Mouse (Mus musculus) embryonic facial prominence, embryonic 12.5 days (tissue): ENCODE results near the gene Bst2. TPM values are rescaled to one million over a fixed set of nuclear protein-coding genes. Genes with fewer than 3 reads are reported as not detected.

Experiments used
- ATAC-seq: fragments of 200-750 bp; cut with Nextera tagmentation; 2 replicates; pipeline ENCODE4 v1.8.0; 2017; ENCODE audit not compliant: insufficient number of reproducible peaks, insufficient read depth, low FRiP score, low TSS enrichment
- H3K27ac ChIP-seq: fragments of 300-500 bp; sonication (generic); 2 replicates; pipeline ENCODE4 v1.5.1; 2016; ENCODE audit warnings: mild to moderate bottlenecking
- H3K27me3 ChIP-seq: fragments of 300-500 bp; sonication (generic); 2 replicates; pipeline ENCODE4 v1.6.1; 2016; ENCODE audit warnings: mild to moderate bottlenecking, moderate library complexity
- H3K36me3 ChIP-seq: fragments of 300-500 bp; sonication (generic); 2 replicates; pipeline ENCODE4 v1.6.1; 2016; ENCODE audit warnings: mild to moderate bottlenecking
- H3K4me1 ChIP-seq: fragments of 300-500 bp; sonication (generic); 2 replicates; pipeline ENCODE4 v1.6.1; 2016
- H3K4me2 ChIP-seq: fragments of 300-500 bp; sonication (generic); replicated peaks from 2 replicates; pipeline ENCODE4 v1.6.1; 2016; ENCODE audit warnings: mild to moderate bottlenecking, moderate library complexity
- H3K4me3 ChIP-seq: fragments of 300-500 bp; sonication (generic); 2 replicates; pipeline ENCODE4 v1.5.1; 2016; ENCODE audit warnings: mild to moderate bottlenecking
- H3K9ac ChIP-seq: fragments of 300-500 bp; sonication (generic); 2 replicates; pipeline ENCODE4 v1.6.1; 2016; ENCODE audit warnings: mild to moderate bottlenecking, moderate library complexity
- H3K9me3 ChIP-seq: fragments of 300-500 bp; sonication (generic); 2 replicates; pipeline ENCODE4 v1.6.1; 2016; ENCODE audit warnings: mild to moderate bottlenecking, moderate library complexity
- WGBS: fragments of 180-500 bp; shearing (Covaris S2); methylation state at CpG from one replicate; pipeline ENCODE4 v1.1.7; 2016; 5-methylcytosine and 5-hydroxymethylcytosine counted together
- polyA plus RNA-seq: library from polyadenylated mRNA; unstranded; fragments of >200 nt; fragmentation: Nextera tagmentation; extraction: Ambion mirVana; gene quantifications from 2 replicates; pipeline ENCODE4 v1.2.1, GENCODE M21; 2016

The Bst2 gene
- polyA plus RNA-seq, 1 experiment from 2014 or later = 11.2 TPM

DNA sequence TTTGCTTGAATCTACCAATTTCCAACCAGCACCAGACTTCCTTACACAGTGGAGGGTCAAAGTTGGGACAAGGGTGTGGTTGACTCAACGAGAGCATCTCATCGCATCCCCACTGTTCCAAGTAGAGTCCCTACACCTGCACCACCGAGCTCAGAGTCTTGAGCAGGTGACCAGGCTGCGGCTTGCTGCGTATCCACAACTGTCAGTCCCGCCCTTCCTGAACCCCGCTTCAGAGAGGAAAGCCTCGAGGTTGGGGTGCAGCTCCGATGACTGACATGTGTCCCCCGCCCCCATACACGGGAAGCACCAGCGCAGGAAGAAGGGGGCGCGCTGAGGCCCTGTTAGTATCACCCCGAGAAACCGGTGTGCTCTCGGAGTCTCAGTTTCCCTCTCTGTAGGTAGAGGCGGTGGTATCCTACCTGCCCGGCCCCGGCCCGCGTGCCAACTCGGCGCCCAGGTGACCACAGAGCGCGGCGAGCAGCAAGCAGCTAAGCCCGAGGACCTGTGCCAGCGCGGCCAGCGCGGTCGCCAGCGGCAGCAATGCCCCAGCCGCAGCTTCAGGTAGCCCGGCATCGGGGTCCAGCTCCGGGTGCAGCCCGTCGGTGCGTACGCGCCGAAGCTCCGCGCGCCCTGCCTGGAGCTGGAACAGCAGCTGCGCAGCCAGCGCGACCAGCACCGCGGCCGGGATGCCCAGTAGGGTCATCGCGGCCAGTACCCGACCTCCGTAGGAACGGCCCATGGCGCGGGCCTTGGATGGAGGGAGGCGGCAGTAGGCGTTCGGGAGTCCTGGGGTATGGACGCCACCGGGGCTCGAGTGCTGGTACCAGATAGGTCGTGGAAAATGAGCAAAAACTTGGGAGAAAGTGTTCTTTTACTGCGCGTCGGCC, 21.1 kb upstream of the Bst2 start, which contains the start of gene Tmem221:
Gene Tmem221, minus strand, starts transcription at position 801 of the 887 bp plus-strand sequence.
- ATAC-seq = no peak
- Histone ChIP-seq H3K27ac (no peak within 1 kb of the TSS), H3K36me3 (no peaks in the 10 kb centered on the region), H3K4me1 (peaks cover 7% of the 10 kb centered on the region; the same call in 1 of the 2 replicates), H3K9ac (peak within 1 kb of the TSS; percentile 17; the same call in 1 of the 2 replicates), H3K4me2 (peak within 1 kb of the TSS; percentile 50), H3K27me3 (peaks cover 78% of the 10 kb centered on the region), H3K9me3 (no peaks in the 10 kb centered on the region), H3K4me3 (peak within 1 kb of the TSS; percentile 33)
- WGBS = 4% methylated on average over 70 of the region's 70 CpGs

DNA sequence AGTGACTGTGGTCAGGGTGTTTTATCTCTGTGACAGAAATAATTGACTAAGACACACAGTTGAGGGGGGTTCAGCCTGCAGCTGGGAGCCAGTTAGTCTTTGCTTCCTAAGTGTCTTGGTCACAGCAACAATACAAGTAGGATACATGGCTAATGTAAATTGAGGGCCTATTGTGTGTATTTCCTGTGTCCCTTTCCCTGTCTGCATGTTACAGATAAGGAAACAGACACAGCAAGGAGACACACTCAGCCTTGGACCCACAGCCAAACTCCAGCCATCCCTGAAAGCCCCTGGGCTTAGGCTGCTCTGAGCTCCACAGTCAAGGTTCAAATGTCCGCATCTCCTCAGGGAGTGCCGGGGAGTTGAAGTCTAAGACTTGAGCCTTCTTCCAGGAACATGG, 17.4 kb upstream of the Bst2 start:
- Histone ChIP-seq H3K9ac (no peak overlapping the region), H3K9me3 (no peaks in the 10 kb centered on the region), H3K36me3 (no peaks in the 10 kb centered on the region), H3K27me3 (peaks cover 43% of the 10 kb centered on the region), H3K4me2 (no peak overlapping the region), H3K4me3 (no peak overlapping the region), H3K4me1 (peaks cover 10% of the 10 kb centered on the region; the same call in 1 of the 2 replicates), H3K27ac (no peak overlapping the region)
- 80% methylated on average over 2 of the region's 2 CpGs for WGBS
- no peak for ATAC-seq

DNA sequence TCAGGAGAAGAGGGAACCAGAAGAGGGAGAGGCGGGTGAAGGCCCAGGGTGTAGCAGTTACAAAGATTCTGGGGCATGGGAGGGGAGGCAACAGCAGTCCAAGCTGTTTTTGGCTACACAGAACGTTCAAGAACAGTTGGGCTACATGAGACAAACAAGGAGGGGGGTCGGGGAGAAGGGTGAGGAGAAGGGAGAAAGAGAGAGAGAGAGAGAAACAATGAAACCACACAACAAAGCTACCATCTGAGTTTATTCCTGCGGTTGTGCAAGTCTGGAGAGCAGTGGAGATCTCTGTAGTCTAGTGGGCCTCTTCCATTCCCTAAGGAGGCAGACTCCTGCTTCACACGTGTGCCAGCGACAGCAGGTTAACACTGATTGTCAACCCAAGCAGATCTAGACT, 16.7 kb upstream of the Bst2 start:
- H3K4me3 ChIP-seq = no peak overlapping the region

DNA sequence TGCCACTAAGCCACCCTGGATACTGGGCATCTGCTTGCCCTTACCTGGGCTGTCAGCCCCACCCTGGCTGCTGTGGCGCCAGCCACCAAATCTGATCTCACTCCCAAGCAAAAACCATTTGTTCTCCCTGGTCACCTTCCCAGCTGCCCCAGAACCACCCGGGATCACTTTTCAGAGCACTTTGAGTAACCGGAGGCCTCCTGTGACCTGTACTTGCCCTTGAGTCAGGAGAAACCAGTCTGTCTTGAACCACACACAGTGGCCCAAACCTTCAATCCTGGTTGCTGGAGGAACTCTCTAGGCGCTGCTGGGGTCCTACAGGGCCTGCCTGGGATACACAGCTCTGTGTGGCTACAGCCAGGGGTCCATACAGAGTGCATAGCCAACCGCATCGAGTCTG, 15.5 kb upstream of the Bst2 start:
- H3K4me2 ChIP-seq = no peak overlapping the region
- 0 out of 2 replicates have a peak overlapping the region, but pooled peaks have one; percentile 30 for H3K27ac ChIP-seq
- peaks cover 3% of the 10 kb centered on the region; the same call in 1 of the 2 replicates for H3K4me1 ChIP-seq
- peaks cover 25% of the 10 kb centered on the region for H3K27me3 ChIP-seq
- H3K9ac ChIP-seq = no peak overlapping the region
- no peak overlapping the region for H3K4me3 ChIP-seq
- no peak for ATAC-seq
- H3K36me3 ChIP-seq = peaks cover 8% of the 10 kb centered on the region
- 49% methylated on average over 6 of the region's 6 CpGs for WGBS
- H3K9me3 ChIP-seq = no peaks in the 10 kb centered on the region

More for the DNA sequence above, 16.7 kb upstream of the Bst2 start:
- Histone ChIP-seq H3K4me2 (no peak overlapping the region), H3K27me3 (peaks cover 37% of the 10 kb centered on the region), H3K4me1 (peaks cover 10% of the 10 kb centered on the region; the same call in 1 of the 2 replicates), H3K36me3 (no peaks in the 10 kb centered on the region), H3K27ac (no peak overlapping the region), H3K9ac (no peak overlapping the region), H3K9me3 (no peaks in the 10 kb centered on the region)
- ATAC-seq = no peak
- WGBS = 64% methylated on average over 6 of the region's 6 CpGs

DNA sequence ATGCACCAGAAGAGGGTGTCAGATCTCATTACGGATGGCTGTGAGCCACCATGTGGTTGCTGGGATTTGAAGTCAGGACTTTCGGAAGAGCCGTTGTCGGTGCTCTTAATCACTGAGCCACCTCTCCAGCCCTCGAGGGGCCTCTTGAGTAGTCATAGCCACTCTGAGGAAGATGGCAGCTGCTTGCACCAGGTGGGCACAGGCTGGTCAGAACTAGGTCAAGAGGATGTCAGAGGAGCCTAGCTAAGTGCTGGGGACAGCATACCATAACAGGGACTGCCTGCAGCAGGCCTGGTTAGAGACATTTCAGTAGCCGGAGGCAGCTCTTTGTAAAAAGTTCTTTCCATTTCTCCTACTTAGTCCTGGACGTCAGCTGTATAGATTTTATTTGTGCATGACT, 13.5 kb upstream of the Bst2 start:
- peaks cover 3% of the 10 kb centered on the region; the same call in 1 of the 2 replicates for H3K4me1 ChIP-seq
- no peak overlapping the region for H3K27ac ChIP-seq
- H3K4me3 ChIP-seq = no peak overlapping the region
- no peak overlapping the region for H3K9ac ChIP-seq
- H3K4me2 ChIP-seq = no peak overlapping the region
- no peak for ATAC-seq
- H3K36me3 ChIP-seq = peaks cover 25% of the 10 kb centered on the region
- peaks cover 4% of the 10 kb centered on the region for H3K27me3 ChIP-seq
- 65% methylated on average over 7 of the region's 7 CpGs for WGBS
- H3K9me3 ChIP-seq = no peaks in the 10 kb centered on the region

DNA sequence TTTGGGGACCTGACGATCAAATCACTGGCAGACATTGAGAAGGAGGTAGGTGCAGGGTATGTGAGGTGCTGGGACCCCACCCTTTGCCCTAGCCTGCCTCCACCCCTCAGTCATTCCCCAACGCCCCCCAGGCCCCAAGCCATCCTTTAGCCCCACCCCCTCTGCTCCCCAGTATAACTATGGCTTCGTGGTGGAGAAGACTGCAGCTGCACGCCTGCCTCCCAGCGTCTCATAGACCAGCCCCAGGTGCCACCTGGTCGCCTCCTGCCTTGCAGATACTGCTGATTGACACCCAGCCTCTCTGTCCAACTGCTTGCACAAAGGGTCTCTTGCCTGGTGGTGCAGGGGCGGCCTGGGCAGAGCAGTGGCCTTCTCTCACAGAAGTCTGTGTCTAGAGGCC, 10.3 kb upstream of the Bst2 start:
- Histone ChIP-seq H3K4me3 (no peak overlapping the region), H3K36me3 (peaks cover 32% of the 10 kb centered on the region), H3K4me2 (no peak overlapping the region), H3K4me1 (peaks cover 8% of the 10 kb centered on the region), H3K9me3 (no peaks in the 10 kb centered on the region), H3K27me3 (no peaks in the 10 kb centered on the region), H3K27ac (no peak overlapping the region), H3K9ac (no peak overlapping the region)
- WGBS = 84% methylated on average over 7 of the region's 7 CpGs
- ATAC-seq = no peak

DNA sequence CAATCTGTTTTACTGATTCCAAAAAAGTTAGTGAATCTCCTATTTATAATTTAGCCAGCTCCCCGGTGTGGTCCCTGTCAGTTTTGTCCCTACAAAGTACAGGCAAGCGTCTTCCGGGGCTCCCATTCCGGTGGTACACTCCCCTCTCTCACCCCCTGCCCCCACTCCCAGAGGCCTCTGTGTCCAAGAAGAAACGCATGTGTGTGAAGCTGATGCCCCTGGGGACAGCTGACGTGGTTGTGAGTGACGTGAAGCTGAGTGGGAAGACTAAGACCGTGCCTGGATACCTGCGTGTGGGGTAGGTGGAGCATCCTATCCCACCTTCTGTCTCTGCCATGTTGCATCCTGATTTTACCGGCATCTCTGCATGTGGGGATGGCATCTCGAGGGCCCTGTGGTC, 7.8 kb upstream of the Bst2 start:
- 88% methylated on average over 11 of the region's 11 CpGs for WGBS
- Histone ChIP-seq H3K4me3 (no peak overlapping the region), H3K36me3 (peaks cover 32% of the 10 kb centered on the region), H3K4me2 (no peak overlapping the region), H3K9ac (no peak overlapping the region), H3K4me1 (peaks cover 8% of the 10 kb centered on the region), H3K9me3 (no peaks in the 10 kb centered on the region), H3K27ac (no peak overlapping the region), H3K27me3 (no peaks in the 10 kb centered on the region)
- no peak for ATAC-seq

DNA sequence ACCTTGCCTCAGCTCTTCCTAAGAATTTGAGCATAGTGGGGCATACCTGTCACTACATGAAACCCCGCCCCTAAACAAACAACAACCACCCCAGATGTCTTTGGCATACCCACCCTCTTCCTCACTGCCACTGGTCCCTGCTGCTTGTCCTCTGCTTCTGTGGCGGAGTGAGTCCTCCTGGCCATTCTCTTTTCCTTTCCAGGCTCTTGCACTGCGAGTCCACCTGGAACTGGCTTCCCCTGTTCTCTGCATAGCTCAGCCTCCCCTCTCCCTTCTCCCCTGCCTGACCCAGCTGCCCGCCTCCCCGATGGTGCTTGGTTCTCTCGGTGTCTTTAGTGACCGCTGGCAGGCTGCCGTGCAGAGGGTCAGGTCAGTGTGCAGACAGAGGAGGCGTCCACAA, 6.5 kb upstream of the Bst2 start:
- ATAC-seq = no peak
- Histone ChIP-seq H3K36me3 (peaks cover 32% of the 10 kb centered on the region), H3K4me2 (peak overlapping the region; percentile 89), H3K4me1 (peaks cover 8% of the 10 kb centered on the region), H3K27ac (no peak overlapping the region), H3K9me3 (no peaks in the 10 kb centered on the region), H3K27me3 (0 out of 2 replicates have a peak, but pooled peaks cover 3% of the 10 kb centered on the region), H3K4me3 (peak overlapping the region; percentile 91), H3K9ac (peak overlapping the region; percentile 87; the same call in 1 of the 2 replicates)
- WGBS = 87% methylated on average over 9 of the region's 9 CpGs

DNA sequence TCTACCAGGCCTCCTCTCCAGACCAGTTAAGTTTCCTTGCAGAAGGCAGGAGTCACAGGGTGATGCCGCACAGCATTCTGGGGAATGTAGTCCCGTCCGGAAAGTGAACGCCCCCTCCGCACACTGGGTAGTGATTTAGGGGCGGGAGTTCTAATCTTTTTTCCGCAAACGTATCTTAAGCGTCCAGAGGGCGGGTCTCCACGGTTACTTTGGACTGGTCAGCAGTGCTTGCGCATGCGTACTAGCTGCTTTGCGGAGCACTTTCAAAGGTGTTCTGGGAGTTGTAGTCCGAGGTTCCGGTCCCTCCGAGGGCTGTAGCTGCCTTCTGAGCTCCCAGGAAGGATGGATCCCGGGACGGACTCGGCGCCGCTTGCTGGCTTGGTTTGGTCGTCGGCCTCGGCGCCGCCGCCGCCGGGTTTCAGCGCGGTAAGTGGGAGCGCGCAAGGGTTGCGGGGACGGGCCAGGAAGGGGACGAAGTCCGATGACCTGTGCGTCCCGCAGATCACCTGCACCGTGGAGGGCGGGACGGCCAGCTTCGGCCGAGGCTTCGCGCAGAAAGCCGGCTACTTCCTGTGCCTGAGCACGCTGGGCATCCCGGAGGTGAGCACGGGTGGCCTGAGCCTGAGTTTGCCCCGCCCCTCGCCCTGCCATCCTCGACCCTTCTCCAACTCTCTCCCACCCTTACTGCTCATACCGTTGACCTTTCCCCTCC, 5.5 kb upstream of the Bst2 start, which contains the start of gene Mvb12a:
Gene Mvb12a, plus strand, starts transcription at position 291 of the 712 bp plus-strand sequence.
- Histone ChIP-seq H3K27ac (0 out of 2 replicates have a peak within 1 kb of the TSS, but pooled peaks have one; percentile 33), H3K9ac (peak within 1 kb of the TSS; percentile 87)
- under 1% methylated on average over 54 of the region's 55 CpGs for WGBS

DNA sequence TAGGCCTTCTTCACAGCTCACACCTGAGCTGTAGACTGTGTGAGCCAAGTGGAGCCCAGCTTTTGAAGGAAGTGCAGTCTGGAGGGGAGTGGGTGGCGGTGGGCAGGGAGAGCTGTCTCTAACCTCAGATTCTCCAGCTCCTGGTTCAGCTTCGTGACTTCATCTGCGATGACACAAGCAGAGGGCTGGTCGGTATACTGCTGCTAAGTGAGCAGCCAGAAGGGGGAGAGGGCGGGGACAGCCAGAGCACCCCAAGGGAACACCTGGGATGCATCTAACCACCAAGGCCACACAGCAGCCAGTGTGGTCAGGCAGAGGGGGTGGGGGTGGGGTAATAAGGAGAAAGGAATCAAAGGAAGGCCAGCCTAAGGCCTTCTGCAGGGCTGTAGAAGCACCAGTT, 1.6 kb downstream of the Bst2 start:
- no peaks in the 10 kb centered on the region for H3K36me3 ChIP-seq
- no peak overlapping the region for H3K27ac ChIP-seq
- no peak overlapping the region for H3K9ac ChIP-seq
- H3K4me3 ChIP-seq = no peak overlapping the region
- H3K27me3 ChIP-seq = 0 out of 2 replicates have a peak, but pooled peaks cover 9% of the 10 kb centered on the region
- 65% methylated on average over 5 of the region's 5 CpGs for WGBS
- ATAC-seq = no peak
- peaks cover 5% of the 10 kb centered on the region for H3K4me1 ChIP-seq
- H3K9me3 ChIP-seq = no peaks in the 10 kb centered on the region
- no peak overlapping the region for H3K4me2 ChIP-seq

More for the DNA sequence above, 5.5 kb upstream of the Bst2 start, which contains the start of gene Mvb12a:
- Histone ChIP-seq H3K4me1 (peaks cover 11% of the 10 kb centered on the region), H3K9me3 (no peaks in the 10 kb centered on the region), H3K36me3 (peaks cover 25% of the 10 kb centered on the region), H3K4me2 (peak within 1 kb of the TSS; percentile 89), H3K27me3 (0 out of 2 replicates have a peak, but pooled peaks cover 3% of the 10 kb centered on the region), H3K4me3 (peak within 1 kb of the TSS; percentile 91)
- ATAC-seq = peak; percentile 87

DNA sequence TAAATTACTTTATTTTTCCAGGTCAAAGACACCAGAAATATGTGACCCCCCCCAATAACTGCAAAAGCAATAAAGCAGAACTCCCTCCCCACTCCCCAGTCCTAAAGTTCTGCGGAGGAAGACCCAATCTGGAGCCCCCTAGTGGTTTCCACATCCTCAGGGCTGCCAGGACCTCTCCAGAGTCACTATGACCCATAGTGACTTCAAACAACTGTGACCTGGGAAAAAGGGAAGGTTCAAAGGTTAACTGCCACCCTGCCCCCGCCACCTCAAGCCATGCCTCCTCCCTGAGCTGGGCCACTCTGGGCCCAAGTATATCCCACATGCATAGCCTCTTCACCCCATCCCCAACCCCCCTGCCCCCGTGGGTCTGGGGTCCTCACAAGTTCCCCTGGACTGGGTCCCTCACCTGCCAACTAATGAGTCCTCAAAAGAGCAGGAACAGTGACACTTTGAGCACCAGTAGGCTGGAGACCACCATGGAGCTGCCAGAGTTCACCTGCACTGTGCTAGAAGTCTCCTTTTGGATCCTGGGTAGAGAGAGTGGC, 2.9 kb downstream of the Bst2 start:
- WGBS = 33% methylated on average over 3 of the region's 3 CpGs
- Histone ChIP-seq H3K27ac (no peak overlapping the region), H3K4me3 (no peak overlapping the region), H3K4me1 (peaks cover 5% of the 10 kb centered on the region), H3K4me2 (no peak overlapping the region), H3K9ac (no peak overlapping the region), H3K36me3 (no peaks in the 10 kb centered on the region), H3K9me3 (no peaks in the 10 kb centered on the region), H3K27me3 (0 out of 2 replicates have a peak, but pooled peaks cover 8% of the 10 kb centered on the region)
- ATAC-seq = no peak
